Mouse (Mus musculus) CH12.LX (cell line): ENCODE measurements at regions not wholly inside any gene's neighbourhood (a gene's known extent, or its start where the extent isn't known, plus 50 kb on each side); places are given as distances from the start of the nearest gene placed in this dataset.

Experiments
- BHLHE40 ChIP-seq: IDR thresholded peaks from 2 replicates; pipeline ENCODE4 v1.6.1; 2011; ENCODE audit warnings: mild to moderate bottlenecking, low read depth, low read length, improper control_type of control experiment
- CTCF ChIP-seq, 2 experiments: IDR thresholded peaks in 1 of 2; conservative IDR thresholded peaks in 1 of 2; 2 replicates each; pipeline ENCODE4 v1.5.1; 2011 to 2012; ENCODE audit warnings: low read depth in 2 of 2, low read length in 2 of 2, improper control_type of control experiment in 1 of 2, inconsistent platforms in 1 of 2, mild to moderate bottlenecking in 1 of 2, moderate library complexity in 1 of 2
- EP300 ChIP-seq: IDR thresholded peaks from 2 replicates; pipeline ENCODE4 v1.6.1; 2011; ENCODE audit warnings: low read length, improper control_type of control experiment
- MAFK ChIP-seq: IDR thresholded peaks from 2 replicates; pipeline ENCODE4 v1.6.1; 2011; ENCODE audit warnings: low read length, improper control_type of control experiment; ENCODE audit not compliant: insufficient replicate concordance
- SIN3A ChIP-seq: IDR thresholded peaks from 2 replicates; pipeline ENCODE4 v1.6.1; 2012; ENCODE audit warnings: low read length, improper control_type of control experiment, inconsistent platforms
- TBP ChIP-seq: conservative IDR thresholded peaks from 2 replicates; pipeline ENCODE4 v1.6.1; 2011; ENCODE audit warnings: low read depth, low read length, improper control_type of control experiment
- UBTF ChIP-seq: IDR thresholded peaks from 2 replicates; pipeline ENCODE4 v1.6.1; 2012; ENCODE audit warnings: low read depth, mild to moderate bottlenecking, inconsistent platforms, low read length, improper control_type of control experiment, moderate library complexity
- USF1 ChIP-seq: IDR thresholded peaks from 2 replicates; pipeline ENCODE4 v1.6.1; 2014; ENCODE audit warnings: low read depth, mild to moderate bottlenecking, inconsistent platforms, low read length, improper control_type of control experiment
- ZC3H11A ChIP-seq: IDR thresholded peaks from 2 replicates; pipeline ENCODE4 v1.6.1; 2012; ENCODE audit warnings: low read depth, mild to moderate bottlenecking, inconsistent platforms, low read length, improper control_type of control experiment
- ZKSCAN1 ChIP-seq: IDR thresholded peaks from 2 replicates; pipeline ENCODE4 v1.6.1; 2012; ENCODE audit warnings: low read depth, inconsistent platforms, low read length, improper control_type of control experiment, borderline replicate concordance
- ZMIZ1 ChIP-seq: IDR thresholded peaks from 2 replicates; pipeline ENCODE4 v1.6.1; 2012; ENCODE audit warnings: low read depth, mild to moderate bottlenecking, inconsistent platforms, low read length, improper control_type of control experiment

DNA sequence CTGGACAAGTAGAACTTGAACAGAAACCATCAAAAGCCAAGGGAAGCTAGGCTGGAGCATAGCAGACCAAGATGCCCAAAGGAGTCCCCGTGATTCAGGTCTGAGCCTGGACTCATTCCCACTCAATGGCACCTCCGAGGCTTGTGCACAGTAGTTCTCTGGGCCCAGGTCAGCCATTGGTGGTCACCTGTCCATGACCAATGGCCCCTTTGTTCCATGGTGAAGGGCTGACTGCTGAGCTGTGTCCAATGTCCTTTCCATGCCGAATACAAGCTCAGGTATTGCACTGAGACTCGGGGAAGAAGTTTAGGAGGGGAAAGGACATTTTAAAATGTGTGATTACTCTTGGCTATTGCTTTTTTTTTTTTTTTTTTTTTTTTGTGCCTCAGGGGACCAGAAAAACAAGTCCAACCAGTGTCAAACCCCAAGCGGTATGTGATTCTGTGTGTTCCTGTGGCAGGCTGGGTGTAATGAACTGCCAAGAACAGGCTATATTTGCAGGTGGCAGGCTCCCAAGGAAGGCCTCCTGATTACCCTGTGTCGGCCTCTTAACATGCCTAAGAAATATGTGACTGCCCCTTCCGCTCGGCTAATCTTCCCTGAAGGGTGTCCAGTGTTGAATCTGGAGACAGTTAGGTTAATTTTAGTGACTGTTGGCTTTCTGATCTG lies 69.4 kb downstream of the Enc1 start:
- TF ChIP-seq MAFK, result no peak
- TF ChIP-seq UBTF, result no peak
- no peak for TF ChIP-seq CTCF (conservative IDR thresholded peaks at IDR 0.05 in 1 of 2, IDR thresholded peaks at IDR 0.05 in 1 of 2; ENCODE audit: low read depth in 2 of 2, low read length in 2 of 2)
- no peak for TF ChIP-seq EP300
- TF ChIP-seq ZC3H11A, result no peak
- TF ChIP-seq SIN3A, result no peak
- TF ChIP-seq BHLHE40, result no peak
- no peak for TF ChIP-seq ZMIZ1
- TF ChIP-seq TBP, result no peak
- no peak for TF ChIP-seq ZKSCAN1
- no peak for TF ChIP-seq USF1
